Mouse (Mus musculus) cerebellum, adult 11 months (tissue): ENCODE measurements at regions not wholly inside any gene's neighbourhood (a gene's known extent, or its start where the extent isn't known, plus 50 kb on each side); places are given as distances from the start of the nearest gene placed in this dataset.
A peak's percentile ranks its signal among the peaks of the same experiment; 100 is the strongest.

Experiments
- DNase-seq: peaks from one replicate; pipeline ENCODE4 v3.0.0; 2022

DNA sequence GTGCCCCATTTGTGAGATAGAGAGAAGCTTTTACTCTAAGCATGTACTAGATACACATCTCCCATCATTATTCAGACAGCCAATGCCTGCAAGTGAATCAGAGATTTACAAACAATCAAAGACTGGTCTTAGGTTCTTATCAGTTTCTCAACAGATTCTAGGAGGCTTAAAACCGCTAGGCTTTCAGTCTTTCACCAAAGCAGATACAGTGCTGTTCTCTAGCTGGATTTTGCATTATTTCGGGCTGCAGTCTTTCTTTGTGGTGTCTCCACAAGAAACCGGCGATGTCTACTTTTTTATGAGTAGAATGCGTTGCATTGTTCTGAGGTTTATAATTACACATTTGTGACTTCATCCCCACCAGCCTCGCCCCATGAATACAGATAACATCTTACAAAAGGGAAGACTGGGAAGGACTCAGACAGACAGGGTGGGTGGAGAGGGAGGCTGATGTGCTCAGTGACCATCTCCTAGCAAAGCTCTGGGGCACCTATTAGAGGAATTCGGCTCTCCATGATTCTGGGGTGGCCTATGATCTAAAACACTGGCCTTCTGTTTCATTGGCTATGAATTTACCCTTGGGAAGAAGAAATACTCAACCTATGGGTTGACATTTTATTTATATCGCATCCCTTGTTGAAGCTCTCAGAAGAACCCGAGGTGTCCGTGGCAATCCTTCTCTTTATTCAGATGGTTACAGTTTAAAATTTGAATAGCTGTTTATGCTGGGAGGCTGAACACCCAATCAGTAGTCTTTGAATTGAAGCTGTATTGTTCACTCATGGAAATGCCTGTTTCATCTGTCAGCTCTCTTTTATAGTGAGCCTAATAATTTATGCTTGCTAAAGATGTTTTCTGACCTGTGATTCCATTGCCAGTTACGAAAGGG lies 343.8 kb downstream of the Tmem161b start:
- DNase-seq = no peak

DNA sequence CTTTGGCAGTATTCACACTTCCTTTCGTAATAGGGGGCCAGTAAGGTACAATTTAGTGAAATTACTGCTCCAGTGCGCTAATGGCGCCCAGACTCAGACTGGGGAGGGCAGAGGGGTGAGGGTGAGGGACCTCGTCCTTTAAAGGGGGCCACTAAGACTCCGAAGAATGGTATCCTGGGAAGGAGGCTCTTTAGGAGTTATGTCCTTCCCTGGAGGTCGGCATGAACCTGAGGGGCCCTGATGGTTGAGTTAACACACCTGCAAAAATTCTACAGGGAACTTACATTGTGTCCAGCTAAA lies 344.4 kb downstream of the Tmem161b start:
- no peak for DNase-seq

DNA sequence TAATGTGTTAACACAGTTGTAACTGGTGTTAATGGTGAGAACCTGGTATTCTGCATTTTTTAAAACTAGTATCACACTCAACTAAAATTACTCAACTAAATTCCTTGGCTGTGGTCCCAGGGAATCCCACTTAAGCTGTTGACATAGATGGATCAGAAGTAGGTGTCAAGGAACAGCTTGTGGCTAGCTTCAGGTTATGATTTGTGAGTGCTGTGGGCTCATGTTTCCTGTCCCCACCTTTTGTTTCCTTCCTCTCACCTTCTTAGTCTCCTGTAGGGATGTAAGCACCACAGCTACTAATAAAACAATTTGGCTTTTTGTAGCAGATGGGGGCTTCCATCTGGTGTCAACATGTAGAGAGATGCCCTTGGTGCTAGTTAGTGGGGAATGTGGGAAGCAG lies 347.3 kb downstream of the Tmem161b start:
- DNase-seq = no peak

DNA sequence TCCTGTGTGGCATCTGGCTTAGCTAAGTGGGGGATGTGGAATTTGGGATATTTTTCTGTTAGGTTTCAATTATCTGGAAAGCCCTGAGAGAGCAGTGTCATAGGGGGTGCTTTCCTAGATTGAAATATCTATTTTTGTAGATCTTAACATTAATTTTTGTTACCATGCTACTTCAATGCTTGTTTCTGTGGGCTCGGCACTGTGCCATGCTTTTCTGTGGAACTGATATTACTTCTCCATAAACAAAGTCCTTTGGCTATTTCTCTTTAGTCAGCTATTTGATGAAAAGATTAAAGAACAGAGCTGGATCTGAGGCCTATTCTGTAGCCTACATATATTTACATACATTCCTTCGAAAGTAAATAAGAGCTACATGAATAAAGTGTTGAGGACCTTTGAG lies 348.1 kb downstream of the Tmem161b start:
- DNase-seq = no peak

DNA sequence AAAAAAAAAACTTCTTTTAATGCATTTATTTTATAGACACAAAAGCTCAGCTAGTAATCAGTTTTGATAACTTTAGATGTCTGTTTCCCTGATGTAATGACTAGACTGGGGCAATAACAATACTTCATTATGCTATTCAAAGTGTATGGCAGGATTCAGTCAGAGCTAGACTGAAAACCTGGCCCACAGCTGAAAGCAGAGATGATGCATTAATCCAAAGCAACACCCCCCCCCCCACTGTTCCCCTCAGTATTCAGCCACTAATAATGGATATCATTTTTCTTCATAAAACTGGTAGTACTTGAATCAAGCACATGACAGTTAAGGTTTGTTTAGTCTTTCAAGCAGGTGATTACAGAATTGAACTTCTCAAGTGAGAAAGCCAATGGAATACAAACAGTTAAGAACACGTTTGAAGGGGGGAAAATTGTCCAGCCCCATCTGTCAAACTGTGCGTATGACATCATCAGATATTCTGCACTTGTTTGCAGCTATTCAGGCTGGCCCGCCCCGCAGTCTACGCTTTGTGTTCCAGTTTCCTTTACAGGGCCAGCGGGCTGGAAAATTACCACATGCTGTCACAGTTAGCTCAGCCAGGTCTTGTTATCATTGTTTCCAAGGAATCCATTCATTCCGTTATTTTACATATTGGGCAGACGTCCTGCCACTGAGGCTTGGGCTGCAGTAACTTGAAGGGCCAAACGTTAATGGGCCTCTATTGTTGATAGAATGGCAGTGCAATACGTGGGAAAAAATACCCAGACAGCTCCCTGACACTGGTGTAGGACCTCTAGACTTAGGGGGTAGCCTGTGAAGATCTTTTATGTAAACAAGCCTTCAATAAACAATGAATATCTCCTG lies 349.1 kb downstream of the Tmem161b start:
- DNase-seq = peak; percentile 70

DNA sequence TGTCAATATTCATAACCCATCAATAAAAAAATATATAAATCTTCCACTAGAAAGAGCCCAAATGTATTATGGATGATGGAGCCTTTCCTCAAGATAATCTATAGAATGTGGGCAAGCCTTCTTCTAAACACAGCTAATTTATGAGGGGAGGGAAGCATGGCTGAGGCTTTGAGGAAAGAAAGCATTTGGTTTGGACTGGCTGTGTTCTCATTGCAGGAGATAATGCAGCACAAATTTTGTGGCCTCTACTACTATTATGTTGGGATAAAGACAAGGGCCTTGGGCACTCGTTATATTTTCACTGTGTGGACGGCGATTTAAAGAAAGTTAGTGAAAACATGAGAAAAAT lies 349.7 kb downstream of the Tmem161b start:
- no peak for DNase-seq

DNA sequence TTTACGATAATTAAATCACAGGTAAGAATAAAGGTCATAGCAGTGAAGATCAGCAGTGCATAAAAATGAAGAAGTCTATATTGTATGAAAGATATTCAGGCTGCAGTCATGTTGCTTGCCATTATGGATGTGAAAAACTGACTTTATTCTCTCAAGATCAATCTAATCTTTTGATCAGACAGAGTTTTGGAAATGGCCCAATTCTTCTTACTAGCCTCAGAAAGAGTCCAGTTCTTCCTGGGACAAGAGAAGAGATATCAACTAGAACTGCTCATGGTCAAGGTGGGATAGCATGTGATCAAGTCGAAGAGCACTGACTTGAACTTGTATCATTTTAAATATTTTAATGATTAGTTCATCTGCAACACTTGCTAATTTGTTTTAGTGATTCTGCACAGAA lies 350.1 kb downstream of the Tmem161b start:
- DNase-seq = no peak

DNA sequence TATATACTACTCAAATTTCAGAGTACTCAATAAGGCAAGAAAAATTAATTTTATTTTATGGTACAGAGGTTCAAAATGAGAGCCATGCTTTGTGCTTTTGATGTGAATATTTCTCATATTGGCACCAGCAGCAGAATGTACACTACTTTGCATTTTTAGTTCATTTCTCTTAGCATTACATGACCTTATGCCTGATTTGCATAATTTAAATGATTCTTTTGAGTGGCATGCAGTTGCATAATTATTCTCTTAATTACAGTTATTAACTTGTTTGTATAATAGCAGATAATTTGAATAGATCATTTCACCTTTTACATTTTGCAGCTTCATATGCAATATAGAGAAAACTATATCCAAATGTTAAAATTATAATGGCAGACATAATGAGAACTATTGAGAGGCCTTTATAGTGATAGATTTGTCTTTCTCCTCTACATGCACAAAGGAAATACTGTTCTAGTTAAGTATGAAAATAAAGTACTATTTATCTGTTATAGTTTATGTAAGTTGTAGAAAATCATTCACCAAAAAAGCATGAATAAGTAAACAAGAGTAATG lies 374.6 kb downstream of the Tmem161b start:
- no peak for DNase-seq

DNA sequence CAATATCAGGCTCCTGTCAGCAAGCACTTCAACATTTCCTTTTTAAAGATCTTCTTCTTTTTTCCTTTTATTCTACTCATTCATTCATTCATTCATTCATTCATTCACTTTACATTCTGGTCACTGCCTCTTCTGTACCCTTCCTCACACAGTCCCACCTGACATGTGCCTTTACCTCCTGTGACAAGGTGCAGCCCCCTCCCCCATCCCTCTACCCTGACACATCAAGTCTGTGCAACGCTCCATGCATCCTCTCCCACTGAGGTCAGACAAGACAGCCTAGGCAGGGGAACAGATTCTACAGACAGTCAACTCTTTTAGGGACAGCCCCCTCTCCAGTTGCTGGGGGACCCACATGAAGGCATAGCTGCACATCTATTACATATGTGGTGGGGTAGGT lies 380.5 kb downstream of the Tmem161b start:
- no peak for DNase-seq

DNA sequence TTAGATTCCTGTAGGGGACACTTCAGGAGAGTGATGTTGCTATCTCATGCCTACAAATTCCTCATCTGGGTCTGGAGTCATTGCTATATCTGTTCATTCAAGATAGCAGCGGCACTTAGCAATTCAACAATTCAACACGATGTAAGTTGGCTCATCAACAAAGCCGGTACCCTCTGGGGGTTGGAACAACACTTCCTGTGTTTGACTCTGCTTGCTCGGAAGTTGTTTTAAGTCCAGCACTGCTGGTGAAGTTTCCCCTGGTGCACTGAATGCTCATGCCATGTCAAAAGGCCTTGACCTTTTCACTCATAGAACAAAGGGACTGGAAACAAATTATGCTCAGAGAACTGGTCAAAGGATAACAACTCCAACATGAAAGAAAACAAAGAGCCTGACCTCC lies 390.4 kb downstream of the Tmem161b start:
- DNase-seq = no peak

DNA sequence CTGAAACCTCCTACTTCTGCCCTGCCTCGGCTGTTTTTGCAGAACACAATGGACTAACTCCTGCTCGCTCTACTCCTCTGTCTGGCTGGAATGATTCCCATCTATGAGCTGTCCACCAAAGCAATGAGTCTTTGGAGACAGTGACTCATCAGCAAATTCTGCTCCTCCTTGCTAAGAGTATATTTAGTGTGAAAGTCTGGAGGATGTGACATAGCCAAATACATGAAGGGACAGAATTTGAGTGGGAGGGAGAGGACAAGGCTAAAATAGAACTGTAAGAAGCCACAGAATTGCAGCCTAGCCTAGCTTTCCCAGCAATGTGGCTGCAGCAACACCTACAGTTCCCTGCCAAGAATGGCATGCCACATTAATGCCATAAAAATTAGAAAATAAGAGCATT lies 390.9 kb downstream of the Tmem161b start:
- DNase-seq = no peak

DNA sequence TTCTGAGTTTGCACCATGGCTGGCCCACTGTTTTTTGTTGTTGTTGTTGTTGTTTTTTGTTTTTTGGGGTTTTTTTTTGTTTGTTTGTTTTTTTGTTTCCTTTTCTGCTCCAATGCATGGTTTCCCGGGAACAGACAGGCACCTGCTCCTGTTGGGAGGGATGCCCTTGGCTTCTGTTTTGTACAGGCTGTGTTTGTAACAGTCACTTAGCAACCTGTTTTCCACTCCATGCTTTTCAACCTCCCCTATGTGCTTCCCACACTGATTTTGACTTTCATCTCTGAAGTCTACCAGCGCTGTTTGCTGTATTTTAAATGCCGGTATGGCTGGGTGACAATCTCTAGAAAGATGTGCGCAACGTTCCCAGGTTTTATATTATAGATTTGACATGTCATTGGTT lies 402.6 kb downstream of the Tmem161b start:
- DNase-seq = no peak

DNA sequence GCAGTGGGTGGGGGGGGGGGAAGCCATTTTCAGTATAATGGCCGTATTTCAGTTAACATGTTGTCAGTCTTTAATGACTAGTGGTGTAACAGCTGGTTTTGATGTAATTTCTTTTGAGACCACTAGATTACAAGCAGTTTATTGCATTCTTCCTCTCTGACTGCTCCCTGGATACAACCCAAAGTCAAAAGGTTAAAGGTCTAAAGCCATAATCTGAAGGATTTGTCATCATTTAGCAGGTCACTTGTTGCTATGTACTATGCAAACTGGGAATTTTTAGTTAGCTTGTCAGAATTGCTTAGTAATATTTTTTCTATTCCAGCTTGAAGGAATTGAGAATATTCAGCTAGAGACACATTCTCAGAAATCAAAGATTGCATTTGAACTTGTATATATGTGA lies 403.4 kb downstream of the Tmem161b start:
- DNase-seq = no peak

DNA sequence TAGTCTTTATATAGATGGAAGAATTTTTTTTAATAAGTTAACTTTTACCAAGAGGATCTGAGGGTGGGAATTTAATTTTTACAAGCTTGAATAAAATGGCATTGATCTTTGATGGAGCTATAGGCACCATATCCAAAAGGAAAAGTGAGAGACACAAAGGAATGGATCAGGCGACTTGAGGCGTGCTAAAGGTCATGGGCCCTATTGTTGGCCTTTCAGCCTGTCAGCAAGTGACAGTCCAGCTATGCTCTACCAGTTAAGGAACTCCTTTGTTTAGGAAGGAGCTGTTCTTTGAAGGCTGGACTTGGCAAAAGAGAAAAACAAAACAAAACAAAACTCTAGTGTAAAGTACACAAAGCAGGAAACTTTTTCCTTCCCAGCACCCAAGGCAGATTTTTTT lies 403.8 kb downstream of the Tmem161b start:
- DNase-seq = no peak

DNA sequence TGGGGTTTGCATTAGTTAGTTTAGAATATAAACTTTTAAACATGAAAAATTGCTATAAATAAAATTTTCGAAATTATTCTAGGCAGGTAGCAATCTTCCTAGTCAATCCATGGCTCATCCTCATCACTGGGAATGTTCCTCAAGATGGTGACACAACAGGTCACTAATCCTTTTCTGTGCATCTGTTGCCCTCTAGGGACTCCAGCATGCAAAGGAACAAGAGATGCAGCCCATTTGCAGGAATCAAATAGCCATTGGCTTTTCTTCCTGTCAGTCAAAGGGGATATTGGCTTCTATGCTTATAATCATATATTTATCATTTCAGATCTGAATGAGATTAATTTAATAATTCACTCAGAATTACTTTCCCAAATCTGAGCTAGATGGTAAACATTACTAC lies 404.3 kb downstream of the Tmem161b start:
- no peak for DNase-seq

DNA sequence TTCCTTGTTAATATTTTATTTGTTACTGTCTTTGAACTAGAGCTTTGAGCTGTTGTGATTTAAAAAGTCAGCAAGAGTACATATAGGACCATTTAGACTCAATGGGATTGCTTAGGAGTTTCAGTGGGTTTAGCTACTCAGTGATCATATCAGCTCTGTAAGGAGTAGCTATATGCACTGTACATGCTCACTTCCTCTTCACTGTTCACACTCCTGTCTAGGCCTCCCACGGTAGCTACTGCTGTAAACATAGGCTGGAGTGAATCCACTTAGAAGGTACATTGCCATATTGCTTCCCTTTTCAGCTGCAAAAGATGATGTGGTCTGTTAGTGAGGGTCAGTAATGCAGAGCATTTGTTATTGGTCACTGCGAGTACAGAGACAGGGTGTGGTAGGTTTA lies 408.6 kb downstream of the Tmem161b start:
- no peak for DNase-seq

DNA sequence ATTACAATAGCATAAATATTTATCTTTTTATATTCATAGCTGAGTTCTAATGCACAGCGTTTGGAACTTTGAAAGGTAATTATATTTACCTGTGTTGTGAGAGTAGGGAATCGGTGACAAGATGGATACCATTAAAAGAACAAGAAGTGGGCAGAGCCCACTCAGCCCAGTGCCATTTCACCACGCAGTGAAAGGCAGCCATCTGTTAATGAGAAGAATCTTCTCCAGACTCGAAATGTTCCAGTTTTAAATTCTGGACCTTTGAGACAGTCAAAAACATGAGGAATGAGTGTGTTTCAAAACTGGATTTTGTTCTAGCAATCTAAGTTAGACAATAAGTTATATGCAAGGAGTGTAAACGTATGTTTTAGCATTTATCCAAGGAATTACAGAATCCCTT lies 410.4 kb downstream of the Tmem161b start:
- DNase-seq = no peak

DNA sequence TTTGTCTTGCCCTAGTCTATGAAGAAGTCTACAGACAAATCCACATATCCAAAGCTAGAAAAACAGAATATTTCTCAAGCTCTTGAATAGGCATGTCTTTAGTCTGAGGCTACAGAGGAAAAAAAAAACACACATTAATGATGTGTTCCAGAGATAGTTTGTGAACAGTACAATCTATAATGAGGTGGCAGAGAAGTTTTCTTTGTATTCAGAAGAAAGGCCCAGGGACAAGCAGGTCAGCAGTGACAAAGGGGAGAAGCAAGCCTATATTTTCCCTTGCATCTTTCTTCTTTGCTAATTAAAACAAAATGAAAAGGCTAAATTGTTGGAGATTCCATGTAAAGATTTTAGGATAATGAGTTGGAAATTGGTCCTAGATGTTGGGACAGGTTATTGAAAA lies 414.7 kb downstream of the Tmem161b start:
- DNase-seq = no peak

DNA sequence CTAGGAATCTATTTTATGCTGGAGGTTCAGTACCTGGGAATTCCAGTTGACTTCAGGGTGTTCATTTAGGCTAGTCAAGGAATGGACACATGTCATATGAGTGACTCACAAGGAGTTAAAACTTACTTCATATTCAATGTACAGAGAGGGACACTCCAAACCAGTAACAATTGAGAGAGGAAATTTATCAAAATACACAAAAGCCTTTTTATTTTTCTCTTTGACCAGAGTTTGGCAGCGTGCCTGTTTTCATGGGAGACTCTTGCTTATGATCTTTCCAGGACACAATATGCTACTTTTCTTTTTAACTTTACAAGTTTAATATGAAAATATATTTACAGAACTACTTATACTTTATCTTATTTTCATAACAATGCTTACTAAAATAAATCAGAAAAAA lies 415.5 kb downstream of the Tmem161b start:
- DNase-seq = no peak

DNA sequence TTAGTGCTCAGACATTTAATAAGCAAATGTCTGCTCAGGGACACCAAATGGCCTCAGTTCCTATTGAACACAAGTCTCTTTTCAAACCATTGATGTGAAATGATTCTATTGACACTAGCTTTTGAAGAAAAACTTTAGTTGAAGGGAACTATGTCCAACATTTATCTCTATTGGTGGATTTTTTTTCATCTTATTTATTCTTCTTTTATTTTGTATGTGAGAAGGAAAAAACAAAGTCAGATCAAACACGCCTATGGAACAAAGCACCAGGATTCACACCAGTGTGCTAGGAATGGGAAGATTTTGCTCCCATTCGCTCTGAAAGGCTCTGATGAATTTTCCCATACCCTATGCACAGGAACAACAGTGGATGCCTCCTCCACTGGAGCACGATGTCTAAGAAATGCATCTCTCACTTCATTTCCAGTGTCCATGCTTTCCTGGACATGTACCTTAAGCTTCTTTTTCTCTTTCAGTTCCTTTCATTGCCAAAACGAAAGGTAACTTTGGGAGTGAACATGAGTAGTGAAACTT lies 416.4 kb downstream of the Tmem161b start:
- no peak for DNase-seq

DNA sequence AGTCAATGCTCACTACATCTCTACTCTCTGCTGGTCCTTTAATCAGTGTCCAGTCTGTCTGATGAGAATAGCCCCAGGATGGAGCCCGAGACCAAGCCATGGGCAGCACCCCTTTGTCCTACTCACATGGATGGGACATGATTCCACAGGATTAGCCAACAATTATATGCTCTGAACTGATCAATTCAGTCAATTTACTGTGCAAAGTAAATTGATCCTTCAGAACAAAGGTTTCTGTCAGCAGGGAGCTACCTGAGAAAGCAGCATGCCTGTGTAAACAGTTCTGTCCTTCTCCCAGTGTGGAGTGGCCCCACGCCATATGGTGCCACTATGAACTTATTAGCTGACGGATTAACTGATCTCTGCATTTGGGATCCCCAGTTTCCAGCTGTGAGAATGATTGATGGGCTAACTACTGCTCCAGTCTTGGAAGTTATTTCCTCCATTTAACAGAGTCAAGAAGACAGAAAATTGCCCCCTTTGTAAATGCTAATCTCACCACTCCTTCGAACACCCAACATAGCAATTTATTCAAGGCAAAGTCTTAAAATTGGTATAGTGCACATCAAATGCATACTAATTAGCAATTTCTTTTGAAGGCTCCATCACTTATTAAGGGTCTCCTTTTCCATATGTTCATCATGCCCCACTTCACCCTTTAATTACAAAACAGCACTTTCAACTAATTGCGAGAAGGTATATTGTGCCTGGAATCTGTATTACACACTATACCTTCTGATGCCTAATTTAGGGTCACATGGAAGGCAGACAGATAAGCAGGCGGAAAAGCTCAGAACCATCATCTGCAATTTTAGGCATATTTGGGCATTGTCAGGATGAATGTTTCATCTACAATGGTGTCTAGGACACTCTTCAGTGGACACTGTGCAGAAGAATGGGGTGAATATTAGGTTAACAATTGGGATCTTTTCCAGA lies 417.3 kb downstream of the Tmem161b start:
- no peak for DNase-seq

DNA sequence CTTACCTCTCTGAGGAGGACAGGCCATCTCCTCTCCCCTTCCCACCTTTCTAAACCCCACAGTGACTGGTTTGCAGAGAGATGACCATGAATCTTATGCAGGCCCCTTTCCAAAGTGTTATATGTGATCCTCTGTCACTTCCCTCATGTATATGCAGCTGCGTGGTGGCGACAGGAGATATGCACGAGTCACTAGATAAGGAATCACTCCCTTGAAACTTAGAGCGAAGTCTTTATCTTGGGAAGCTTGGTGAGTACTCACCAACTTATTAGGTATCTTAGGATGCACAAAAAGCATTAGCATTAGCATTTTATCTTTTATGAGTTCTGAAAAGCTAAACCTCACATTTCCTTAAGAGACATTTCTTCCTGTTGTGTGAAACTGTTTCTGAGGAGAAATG lies 421.9 kb downstream of the Tmem161b start:
- no peak for DNase-seq

DNA sequence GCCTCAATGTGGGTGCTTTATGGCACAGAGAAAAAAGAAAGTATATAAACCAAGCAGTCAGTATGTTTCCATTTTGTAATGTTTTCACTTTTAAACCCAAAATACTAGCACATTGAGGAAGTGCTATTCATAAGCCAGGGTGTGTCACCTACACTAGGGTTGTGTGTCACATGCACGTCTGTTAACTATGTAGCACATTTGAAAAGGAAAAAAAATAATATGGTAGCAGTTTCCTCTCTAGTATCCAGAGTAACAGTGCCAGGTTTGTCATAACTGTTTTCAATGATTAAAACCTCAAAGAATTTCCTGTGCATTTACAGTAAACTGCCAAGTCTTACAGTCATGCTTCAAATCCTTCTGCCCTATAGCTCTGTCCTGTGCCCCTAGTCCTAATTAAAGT lies 424.8 kb downstream of the Tmem161b start:
- DNase-seq = no peak
